Mouse (Mus musculus) neural tube, embryonic 11.5 days (tissue): ENCODE data around the gene Ppm1h. TPM values are rescaled to one million over a fixed set of nuclear protein-coding genes. Genes with fewer than 3 reads are reported as not detected.
"Not testable (repeated sequence)": the region's sequence is repeated elsewhere in the genome, so short reads cannot be mapped to it uniquely, and the experiment has no call there.

Experiments
- ATAC-seq: fragments of 200-750 bp; cut with Nextera tagmentation; 2 replicates; pipeline ENCODE4 v1.8.0; 2017; ENCODE audit warnings: moderate number of reproducible peaks, mild to moderate bottlenecking, moderate TSS enrichment, moderate library complexity; ENCODE audit not compliant: insufficient read depth, low FRiP score, low TSS enrichment
- DNase-seq: peaks from one replicate; pipeline ENCODE4 v3.0.0-alpha.2; 2015; ENCODE audit warnings: low spot score
- H3K27ac ChIP-seq: fragments of 300-500 bp; sonication (generic); 2 replicates; pipeline ENCODE4 v1.5.1; 2014; ENCODE audit warnings: low read depth, mild to moderate bottlenecking, low read length
- H3K27me3 ChIP-seq: fragments of 300-500 bp; sonication (generic); 2 replicates; pipeline ENCODE4 v1.6.1; 2014; ENCODE audit warnings: mild to moderate bottlenecking, low read length, mixed read lengths; ENCODE audit not compliant: control insufficient read depth, insufficient read depth
- H3K36me3 ChIP-seq: fragments of 300-500 bp; sonication (generic); 2 replicates; pipeline ENCODE4 v1.6.1; 2014; ENCODE audit warnings: mild to moderate bottlenecking, low read length, moderate library complexity, mixed read lengths; ENCODE audit not compliant: control insufficient read depth, insufficient read depth
- H3K4me1 ChIP-seq: fragments of 300-500 bp; sonication (generic); 2 replicates; pipeline ENCODE4 v1.6.1; 2014; ENCODE audit warnings: low read length, mixed read lengths; ENCODE audit not compliant: control insufficient read depth, insufficient read depth
- H3K4me2 ChIP-seq: fragments of 300-500 bp; sonication (generic); 2 replicates; pipeline ENCODE4 v1.6.1; 2014; ENCODE audit warnings: low read depth, mild to moderate bottlenecking, moderate library complexity
- H3K4me3 ChIP-seq: fragments of 300-500 bp; sonication (generic); 2 replicates; pipeline ENCODE4 v1.5.1; 2014; ENCODE audit warnings: low read depth, low read length
- H3K9ac ChIP-seq: fragments of 300-500 bp; sonication (generic); 2 replicates; pipeline ENCODE4 v1.6.1; 2014; ENCODE audit warnings: mild to moderate bottlenecking, low read length
- H3K9me3 ChIP-seq: fragments of 300-500 bp; sonication (generic); 2 replicates; pipeline ENCODE4 v1.6.1; 2016; ENCODE audit warnings: low read length; ENCODE audit not compliant: control insufficient read depth
- WGBS: fragments of 180-500 bp; shearing (Covaris S2); extraction: QIAGEN DNeasy Blood & Tissue Kit; methylation state at CpG from one replicate; pipeline ENCODE4 v1.1.7; 2014; 5-methylcytosine and 5-hydroxymethylcytosine counted together
- polyA plus RNA-seq: library from polyadenylated mRNA; unstranded; fragments of >200 nt; fragmentation: Nextera tagmentation; extraction: Ambion mirVana; gene quantifications from 2 replicates; pipeline ENCODE4 v1.2.1, GENCODE M21; 2014

Ppm1h gene
- polyA plus RNA-seq, 1 experiment from 2014 or later = 15.1 TPM

DNA sequence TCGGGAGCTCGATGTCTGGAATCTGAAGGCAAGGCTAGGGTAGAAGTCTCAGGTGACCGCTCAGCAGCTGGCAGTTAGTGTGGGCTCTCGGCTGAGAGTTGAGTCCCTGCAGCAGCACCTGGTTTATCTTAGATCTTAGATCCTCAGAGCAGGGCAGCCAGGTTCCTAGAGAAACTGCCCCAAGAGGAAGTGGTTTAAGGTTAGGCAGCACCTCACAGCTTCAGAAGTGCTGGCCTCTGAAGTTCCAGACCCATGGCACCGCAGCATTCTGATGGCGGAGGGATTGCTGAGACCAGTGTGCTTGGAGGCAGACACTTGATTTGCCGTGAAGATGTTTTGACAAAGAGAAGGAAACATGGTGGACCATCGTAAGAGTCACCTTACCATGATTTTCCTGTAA, 237.3 kb downstream of the Ppm1h start:
- H3K9ac ChIP-seq = no peak overlapping the region
- ATAC-seq = no peak
- no peaks in the 10 kb centered on the region for H3K9me3 ChIP-seq
- no peak for DNase-seq
- H3K36me3 ChIP-seq = no peaks in the 10 kb centered on the region
- 86% methylated on average over 8 of the region's 8 CpGs for WGBS
- no peak overlapping the region for H3K4me3 ChIP-seq
- H3K4me1 ChIP-seq = peaks cover 21% of the 10 kb centered on the region
- H3K27me3 ChIP-seq = no peaks in the 10 kb centered on the region
- H3K4me2 ChIP-seq = no peak overlapping the region
- H3K27ac ChIP-seq = no peak overlapping the region

DNA sequence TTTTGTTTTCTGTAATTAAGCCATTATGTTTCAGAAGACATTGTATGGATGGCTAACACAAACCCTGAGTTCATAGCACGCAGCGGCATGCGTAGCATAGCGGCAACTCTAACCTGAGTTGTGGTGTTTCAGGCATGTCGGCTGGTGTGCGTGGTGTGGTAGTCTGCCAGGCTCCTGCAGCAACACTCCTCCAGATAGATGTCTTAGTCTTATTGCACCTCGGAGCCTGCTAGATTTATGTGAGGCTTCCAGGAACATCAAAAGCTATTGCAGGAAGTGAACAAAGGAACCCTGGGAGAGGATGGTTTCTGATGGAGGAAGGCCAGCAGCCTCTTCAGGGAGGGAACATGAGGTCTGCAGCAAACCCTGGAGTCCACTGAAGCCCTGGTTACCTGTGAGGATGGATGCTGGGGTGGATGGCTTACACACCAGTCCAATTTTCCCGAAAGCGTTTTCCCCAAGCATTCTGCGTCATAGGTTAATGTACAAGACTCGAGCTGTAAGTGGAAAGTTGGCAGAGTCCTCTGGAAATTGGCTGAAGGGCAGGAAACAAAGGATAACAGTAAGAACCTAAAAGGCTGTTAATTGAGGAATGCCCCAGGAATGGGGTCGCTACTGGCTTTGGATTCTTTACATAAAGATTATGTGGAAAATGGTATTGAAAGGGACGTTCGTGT, 239.2 kb downstream of the Ppm1h start:
- H3K4me1 ChIP-seq = peaks cover 8% of the 10 kb centered on the region; the same call in 1 of the 2 replicates

DNA sequence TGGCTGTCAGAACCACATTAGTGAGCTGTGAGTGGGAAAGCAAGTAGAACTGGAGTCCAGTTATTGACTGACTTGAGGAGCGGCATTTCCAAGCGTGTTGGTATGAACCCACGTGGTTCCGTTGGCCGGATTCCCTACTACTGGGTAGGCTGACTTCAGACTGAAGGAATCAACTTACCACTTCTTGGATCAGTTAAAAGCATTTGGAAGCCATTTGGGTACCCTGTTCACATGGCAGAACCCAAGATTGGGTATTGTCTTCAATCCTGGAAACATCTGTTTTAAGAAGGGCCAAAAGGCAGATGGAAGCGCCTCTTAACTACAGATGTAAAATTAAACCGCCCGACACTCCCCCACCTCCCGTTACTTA, 239.7 kb downstream of the Ppm1h start:
- DNase-seq (no peak), ATAC-seq (no peak)
- Histone ChIP-seq H3K27ac (no peak overlapping the region), H3K9me3 (no peaks in the 10 kb centered on the region), H3K9ac (no peak overlapping the region), H3K27me3 (no peaks in the 10 kb centered on the region), H3K4me2 (no peak overlapping the region), H3K36me3 (no peaks in the 10 kb centered on the region), H3K4me3 (no peak overlapping the region), H3K4me1 (0 out of 2 replicates have a peak, but pooled peaks cover 4% of the 10 kb centered on the region)
- 93% methylated on average over 9 of the region's 9 CpGs for WGBS

More for the DNA sequence above, 239.2 kb downstream of the Ppm1h start:
- 88% methylated on average over 14 of the region's 14 CpGs for WGBS
- no peak for ATAC-seq
- DNase-seq = no peak
- Histone ChIP-seq H3K27me3 (no peaks in the 10 kb centered on the region), H3K4me2 (no peak overlapping the region), H3K27ac (no peak overlapping the region), H3K9ac (no peak overlapping the region), H3K4me3 (no peak overlapping the region), H3K9me3 (no peaks in the 10 kb centered on the region), H3K36me3 (no peaks in the 10 kb centered on the region)

DNA sequence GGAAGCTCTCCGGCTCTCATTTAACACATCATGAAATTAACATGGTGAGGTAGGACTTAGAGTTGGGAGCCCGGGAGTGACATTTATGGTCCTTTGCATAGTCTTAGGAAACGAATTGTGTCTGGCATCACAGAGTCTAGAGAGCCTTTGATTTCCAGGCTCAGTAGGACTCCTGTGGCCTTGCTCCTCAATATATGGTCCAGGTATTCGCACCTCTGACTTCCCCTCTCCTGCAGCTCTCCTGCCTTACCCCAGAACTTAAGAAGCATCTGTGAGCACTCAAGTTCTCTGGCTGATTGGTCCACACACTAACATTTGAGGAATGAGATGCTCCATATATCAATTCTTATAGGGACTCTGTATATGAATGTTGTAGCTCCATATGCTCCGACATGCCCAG, 240.2 kb downstream of the Ppm1h start:
- H3K27me3 ChIP-seq = no peaks in the 10 kb centered on the region
- no peak for DNase-seq
- no peaks in the 10 kb centered on the region for H3K9me3 ChIP-seq
- H3K4me2 ChIP-seq = no peak overlapping the region
- no peak for ATAC-seq
- no peak overlapping the region for H3K4me3 ChIP-seq
- WGBS = 79% methylated on average over 5 of the region's 5 CpGs
- no peak overlapping the region for H3K27ac ChIP-seq
- H3K9ac ChIP-seq = no peak overlapping the region
- 0 out of 2 replicates have a peak, but pooled peaks cover 4% of the 10 kb centered on the region for H3K4me1 ChIP-seq
- no peaks in the 10 kb centered on the region for H3K36me3 ChIP-seq

DNA sequence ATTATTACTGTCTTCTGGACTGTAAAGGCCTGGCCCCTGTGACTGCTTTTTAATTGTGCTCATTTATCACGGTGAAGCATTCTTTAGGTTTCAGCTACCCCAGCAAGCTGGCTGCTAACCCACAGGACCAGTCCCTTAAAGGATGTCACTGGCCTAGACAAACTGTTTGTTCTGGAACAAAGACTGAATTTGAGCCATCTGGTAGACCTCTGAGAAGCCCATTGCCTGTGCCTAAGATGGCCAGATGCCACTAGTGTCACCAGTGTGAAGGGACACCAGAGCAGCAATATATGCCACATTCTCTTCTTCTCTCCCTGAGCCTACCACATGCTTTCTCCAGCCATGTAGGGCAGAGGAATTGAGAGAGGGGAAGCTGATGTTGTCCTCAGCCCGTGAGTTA, 240.9 kb downstream of the Ppm1h start:
- Histone ChIP-seq H3K27ac (no peak overlapping the region), H3K4me3 (no peak overlapping the region), H3K9ac (no peak overlapping the region), H3K9me3 (no peaks in the 10 kb centered on the region), H3K4me1 (0 out of 2 replicates have a peak, but pooled peaks cover 4% of the 10 kb centered on the region), H3K27me3 (no peaks in the 10 kb centered on the region), H3K4me2 (no peak overlapping the region), H3K36me3 (no peaks in the 10 kb centered on the region)
- ATAC-seq = no peak
- WGBS = 88% methylated on average over 2 of the region's 2 CpGs
- DNase-seq = no peak

DNA sequence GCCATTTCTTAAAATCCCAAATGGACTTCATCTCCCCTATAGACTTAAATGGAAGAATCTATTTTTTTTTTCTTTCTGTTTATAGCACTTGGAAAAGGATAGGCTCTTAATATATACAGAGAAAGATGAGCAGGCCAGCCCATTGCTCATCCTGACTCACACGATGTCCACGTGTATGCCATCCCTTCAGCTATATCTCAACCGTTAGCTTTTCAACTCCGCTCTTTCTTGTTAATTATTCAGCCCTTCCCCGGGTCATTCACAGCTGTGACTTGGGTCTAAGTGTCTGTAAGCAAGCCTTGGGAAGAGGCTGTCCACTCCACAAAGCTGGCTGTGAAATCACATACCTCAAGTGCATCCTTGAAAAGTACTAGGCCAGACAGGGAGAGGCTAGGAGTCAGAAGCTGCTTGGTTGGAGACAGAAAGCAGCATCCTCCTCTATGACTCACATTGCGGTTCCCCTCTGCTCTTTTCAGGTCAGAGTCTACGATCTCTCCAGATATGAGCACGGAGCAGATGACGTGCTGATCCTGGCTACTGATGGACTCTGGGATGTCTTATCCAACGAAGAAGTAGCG, 241.7 kb downstream of the Ppm1h start:
- Histone ChIP-seq H3K27ac (no peak overlapping the region), H3K4me3 (no peak overlapping the region), H3K36me3 (no peaks in the 10 kb centered on the region), H3K4me1 (0 out of 2 replicates have a peak, but pooled peaks cover 4% of the 10 kb centered on the region), H3K9me3 (no peaks in the 10 kb centered on the region), H3K4me2 (no peak overlapping the region), H3K27me3 (no peaks in the 10 kb centered on the region), H3K9ac (no peak overlapping the region)
- no peak for ATAC-seq
- WGBS = 93% methylated on average over 11 of the region's 11 CpGs
- no peak for DNase-seq

DNA sequence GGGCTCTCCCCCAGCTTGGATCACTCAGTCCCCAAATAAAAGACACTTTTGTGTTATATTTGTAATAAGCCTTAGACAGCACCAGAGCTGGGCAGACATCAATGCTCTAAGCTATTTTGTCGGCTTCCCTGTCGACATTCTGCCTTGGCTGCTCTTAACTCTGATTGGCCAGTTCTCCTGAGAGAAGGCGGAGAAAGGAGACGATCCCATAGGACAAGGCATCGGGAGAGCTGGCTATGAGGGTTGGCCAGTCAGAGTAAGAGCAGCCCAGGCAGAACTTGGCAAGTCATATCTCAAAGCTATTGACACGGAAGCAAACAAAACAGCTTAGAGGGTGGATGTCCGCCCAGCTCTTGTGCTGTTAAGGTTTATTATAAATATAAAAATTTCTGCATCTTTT, 243.7 kb downstream of the Ppm1h start:
- Histone ChIP-seq H3K27ac (no peak overlapping the region), H3K4me3 (no peak overlapping the region), H3K4me2 (no peak overlapping the region), H3K9me3 (no peaks in the 10 kb centered on the region), H3K4me1 (0 out of 2 replicates have a peak, but pooled peaks cover 4% of the 10 kb centered on the region), H3K9ac (no peak overlapping the region), H3K36me3 (no peaks in the 10 kb centered on the region), H3K27me3 (no peaks in the 10 kb centered on the region)
- DNase-seq (no peak), ATAC-seq (no peak)
- 39% methylated on average over 7 of the region's 7 CpGs for WGBS

DNA sequence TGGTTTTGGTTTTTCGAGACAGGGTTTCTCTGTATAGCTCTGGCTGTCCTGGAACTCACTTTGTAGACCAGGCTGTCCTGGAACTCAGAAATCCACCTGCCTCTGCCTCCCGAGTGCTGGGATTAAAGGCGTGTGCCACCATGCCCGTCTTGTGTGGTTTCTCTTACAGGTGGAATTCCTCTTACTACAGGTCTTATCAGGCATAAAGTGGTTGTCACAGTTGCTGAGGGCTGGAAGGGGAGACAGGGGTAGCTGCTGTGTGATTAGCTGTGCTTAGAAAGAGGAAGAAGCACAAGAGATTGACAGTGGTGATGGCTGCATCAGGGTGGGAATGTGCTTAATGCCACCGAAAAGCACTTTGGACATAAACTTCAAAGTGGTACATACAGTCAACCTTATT, 246.0 kb downstream of the Ppm1h start:
- not testable (repeated sequence) for H3K4me1 ChIP-seq, H3K36me3 ChIP-seq, DNase-seq, H3K4me2 ChIP-seq, ATAC-seq, H3K27me3 ChIP-seq, H3K27ac ChIP-seq, H3K4me3 ChIP-seq, H3K9ac ChIP-seq, H3K9me3 ChIP-seq
- 92% methylated on average over 5 of the region's 5 CpGs for WGBS

DNA sequence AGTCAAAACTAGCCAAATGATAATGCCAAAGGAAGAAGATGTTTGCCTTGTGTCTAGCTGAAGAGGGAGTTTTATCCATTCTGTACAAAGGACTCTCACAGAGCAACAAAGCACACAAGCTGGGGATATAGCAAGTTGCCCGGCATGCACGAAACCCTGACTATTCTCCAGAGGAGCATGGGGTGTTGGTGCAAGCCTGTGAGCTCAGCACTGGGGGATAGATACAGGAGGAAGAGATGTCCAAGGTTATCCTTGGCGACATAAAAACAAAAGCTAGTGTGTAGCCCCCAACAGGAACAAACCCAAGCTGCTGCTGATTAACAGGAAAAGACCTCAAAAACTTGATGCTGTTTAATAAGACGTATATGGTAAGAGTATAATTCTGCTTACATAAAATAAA, 247.7 kb downstream of the Ppm1h start:
- ATAC-seq = no peak
- Histone ChIP-seq H3K27me3 (no peaks in the 10 kb centered on the region), H3K4me2 (no peak overlapping the region), H3K4me1 (peaks cover 25% of the 10 kb centered on the region), H3K4me3 (no peak overlapping the region), H3K9ac (no peak overlapping the region), H3K36me3 (no peaks in the 10 kb centered on the region), H3K27ac (no peak overlapping the region), H3K9me3 (no peaks in the 10 kb centered on the region)
- 90% methylated on average over 4 of the region's 4 CpGs for WGBS
- no peak for DNase-seq
